Mouse (Mus musculus): ENCODE data around the gene Prkcz. TPM values are rescaled to one million over a fixed set of nuclear protein-coding genes. Genes with fewer than 3 reads are reported as not detected.
A peak's percentile ranks its signal among the peaks of the same experiment; 100 is the strongest.

Gene Prkcz
- total RNA-seq, 2 experiments from 2014 or later, result 156 to 166 TPM

DNA sequence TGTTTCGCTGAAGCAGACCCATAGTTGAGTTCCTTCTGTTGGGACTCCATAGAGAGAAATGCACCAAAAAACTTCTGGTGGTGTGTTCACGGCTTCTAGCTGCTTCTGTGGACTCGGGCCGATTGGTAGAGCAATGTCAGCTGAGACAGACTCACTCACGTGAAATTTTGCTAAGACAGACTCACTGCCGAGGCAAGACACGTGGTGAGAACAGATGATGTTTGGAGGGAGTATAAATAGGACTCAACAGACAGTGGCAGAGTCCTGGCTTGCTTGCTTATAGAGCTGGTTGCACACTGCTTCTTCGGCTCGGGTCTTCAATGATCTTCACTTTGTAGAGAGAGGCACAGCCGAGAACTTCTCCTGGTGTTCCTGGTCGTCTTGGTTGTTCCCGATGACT is 117.9 kb downstream of the Prkcz start:
- no peak for DNase-seq

GRCm38 (mm10) chr4:155242292-155242691 is 118.9 kb downstream of the Prkcz start:
- no peak for DNase-seq

- no peak for DNase-seq
Observed at GRCm38 (mm10) chr4:155241789-155242188, 119.4 kb downstream of the Prkcz start.

GRCm38 (mm10) chr4:155239494-155239893 is 121.7 kb downstream of the Prkcz start:
- no peak for DNase-seq

DNA sequence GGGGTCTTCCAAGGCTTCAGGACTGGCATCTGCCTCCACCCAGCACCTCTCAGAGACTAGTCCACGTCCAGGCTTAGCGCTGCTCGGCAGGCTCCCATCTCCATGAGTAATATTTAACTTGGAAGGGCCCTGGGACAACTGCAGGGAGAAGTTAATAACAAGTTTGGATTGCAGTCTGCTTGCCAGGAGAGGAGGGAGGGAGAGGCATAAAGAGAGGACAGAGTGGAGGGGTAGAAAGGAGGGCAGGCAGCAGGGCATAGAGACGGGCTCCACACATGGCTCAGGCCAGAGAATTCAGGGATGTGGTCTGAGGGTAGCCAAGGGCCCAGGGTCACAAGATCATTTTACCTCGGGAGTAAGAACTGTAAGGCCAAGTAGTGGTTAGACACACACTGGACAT is 122.9 kb downstream of the Prkcz start:
- DNase-seq, result no peak

DNA sequence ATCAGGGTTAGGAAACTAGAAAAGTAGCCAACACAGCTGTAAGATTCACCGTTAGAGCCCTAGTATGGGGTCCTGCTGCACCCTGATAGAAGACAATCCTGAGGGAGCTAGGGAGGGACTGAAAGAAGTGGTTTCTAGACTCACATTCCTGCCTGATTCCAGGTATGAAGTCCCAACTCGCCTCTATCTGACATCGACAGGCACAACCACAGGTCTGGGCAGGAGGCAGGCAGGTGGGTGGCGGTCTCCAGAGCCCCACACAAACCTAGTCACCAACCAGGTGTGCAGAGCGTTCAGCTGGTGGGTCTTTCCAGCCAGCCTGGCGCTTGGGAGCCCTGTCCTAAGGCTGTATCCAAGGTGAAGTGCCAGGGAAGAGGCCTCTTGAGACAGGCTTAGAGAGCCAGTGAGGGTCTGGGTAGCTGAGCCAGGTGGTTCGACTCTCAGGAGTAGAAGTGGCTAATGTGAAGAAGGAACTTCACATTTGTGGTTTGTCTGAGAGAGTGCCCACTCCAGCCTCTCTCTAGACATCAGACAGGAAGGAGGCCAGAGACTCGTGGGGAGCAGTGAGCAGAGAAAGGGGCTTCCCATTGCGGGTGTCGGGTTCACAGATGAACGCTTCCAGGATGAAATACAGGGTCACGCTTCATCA is 124.3 kb downstream of the Prkcz start:
- DNase-seq, result no peak

- peak; percentile 87 to 90 for DNase-seq
Observed at GRCm38 (mm10) chr4:155235311-155236119, 125.6 kb downstream of the Prkcz start.

GRCm38 (mm10) chr4:155234371-155235310 is 126.5 kb downstream of the Prkcz start:
- peak in 1 of 2 experiments; percentile 58 for DNase-seq

DNA sequence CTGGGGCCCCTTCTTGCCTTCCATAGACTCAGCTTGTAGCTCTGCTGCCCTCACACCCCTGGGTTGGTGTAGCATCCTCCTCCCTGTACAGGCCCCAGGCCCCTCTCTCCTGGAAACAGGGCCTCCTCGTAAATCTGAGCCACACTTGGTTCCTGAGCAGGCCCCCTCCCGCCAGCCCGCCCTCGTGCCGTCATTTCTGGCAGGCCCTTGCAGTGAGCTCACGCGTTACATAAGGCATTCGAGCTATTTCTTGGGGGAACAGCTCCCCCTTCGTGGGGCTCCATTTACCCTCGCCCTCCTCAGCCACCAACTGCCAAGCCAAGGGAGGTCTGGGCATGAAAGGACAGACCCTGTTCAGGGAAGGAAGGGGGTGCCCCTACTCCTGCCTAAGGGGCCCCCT is 127.3 kb downstream of the Prkcz start:
- DNase-seq, result peak; percentile 84 to 86

GRCm38 (mm10) chr4:155228461-155228860 is 132.7 kb downstream of the Prkcz start:
- DNase-seq, result no peak

DNA sequence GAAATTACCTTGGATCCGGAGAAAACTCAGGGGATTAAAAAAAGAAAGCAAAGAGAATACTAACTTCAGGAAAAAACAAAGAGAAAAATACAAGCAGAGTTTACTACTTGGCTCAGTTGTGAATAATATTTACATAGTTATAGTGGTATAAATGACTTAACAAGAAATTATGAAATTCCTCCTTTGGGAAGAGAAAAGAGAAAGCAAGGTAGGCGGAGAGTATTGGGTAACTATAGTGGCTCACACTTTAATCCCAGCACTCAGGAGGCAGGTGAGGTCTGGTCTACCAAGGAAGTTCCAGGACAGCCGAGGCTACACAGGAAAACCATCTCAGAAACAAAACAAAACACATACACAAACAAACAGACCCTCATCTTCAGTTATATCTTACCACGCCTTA is 133.2 kb downstream of the Prkcz start:
- no peak for DNase-seq

DNA sequence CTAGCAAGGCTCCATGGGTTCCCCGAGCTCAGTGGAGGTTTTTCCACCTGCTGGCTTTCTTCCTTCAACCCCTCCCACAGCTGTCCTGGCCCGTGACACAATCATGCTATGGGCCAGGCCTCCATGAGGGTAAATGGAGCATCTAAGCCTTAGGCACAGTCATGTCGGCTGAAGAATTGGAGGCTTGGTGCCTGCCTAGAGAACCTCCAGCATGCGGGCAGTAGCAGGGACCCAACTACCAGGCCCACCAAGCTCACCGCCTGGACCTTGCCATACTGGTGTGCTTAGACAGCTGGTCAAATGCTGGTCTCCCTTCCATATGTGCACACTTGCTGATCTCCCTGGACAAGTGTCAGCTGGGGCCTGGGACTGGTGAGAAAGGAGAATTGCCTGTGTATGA is 135.2 kb downstream of the Prkcz start:
- DNase-seq, result no peak

DNA sequence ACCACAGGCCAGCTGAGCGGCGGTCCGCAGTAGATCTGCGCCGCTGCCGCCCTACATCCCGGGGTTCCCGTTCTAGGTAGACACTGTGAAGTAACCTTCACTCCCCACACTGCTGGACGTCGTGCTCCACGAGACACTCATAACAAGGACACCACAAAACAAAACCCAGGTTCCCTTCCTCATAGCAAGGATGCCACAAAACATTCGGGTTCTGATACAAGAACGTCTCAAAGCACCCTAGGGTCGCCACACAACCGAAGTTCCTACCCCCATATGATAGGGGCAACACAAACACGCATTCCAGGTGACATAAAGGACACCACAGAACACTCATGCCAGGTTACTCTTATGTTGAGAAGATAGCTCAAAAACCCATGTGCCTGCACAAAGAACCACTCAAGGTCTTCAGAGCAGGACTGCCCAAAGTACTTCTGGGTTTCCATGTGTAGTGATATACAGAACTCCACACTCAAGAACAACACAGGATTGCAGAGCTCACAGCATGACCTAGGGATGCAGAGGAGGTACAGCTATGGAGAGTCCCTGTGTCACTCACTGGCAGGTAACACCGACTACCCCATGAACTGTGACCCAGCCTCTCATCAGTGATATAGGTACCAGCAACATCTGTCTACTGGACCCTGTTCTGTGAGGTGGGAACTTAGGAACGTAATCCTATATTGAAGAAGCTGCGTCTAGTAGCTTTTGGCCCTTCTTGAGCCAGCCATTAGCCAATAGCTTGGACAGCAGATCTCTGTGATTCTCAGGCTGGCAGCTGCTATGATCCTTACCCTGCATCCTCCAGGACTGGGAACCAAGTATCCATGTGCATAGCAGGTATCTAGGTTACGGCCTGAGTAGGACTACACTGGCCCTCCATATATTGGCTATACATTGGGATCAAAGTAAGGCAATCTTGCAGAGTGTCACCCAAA is 137.3 kb downstream of the Prkcz start:
- DNase-seq, result no peak

- peak; percentile 100 for DNase-seq
Observed at GRCm38 (mm10) chr4:155222841-155223593, 138.1 kb downstream of the Prkcz start.

DNA sequence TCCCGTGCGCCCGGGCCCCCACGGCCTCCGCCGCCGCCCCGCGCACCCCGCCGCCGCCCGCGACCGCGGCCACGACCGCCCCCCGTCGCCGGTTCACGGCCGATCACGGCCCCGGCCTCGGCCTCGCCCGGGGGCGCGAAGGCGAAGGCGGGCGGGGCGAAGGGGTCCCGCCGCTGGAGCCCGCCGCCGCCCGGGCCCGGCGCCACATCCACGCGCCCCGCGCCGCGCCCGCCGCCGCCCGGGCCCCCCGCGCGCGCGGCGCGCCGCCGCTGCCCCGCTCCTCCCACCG is 138.7 kb downstream of the Prkcz start, which contains the start of gene Ski:
Gene Ski (minus strand): TSS at position 41 of the 289 bp plus-strand sequence.
- DNase-seq, result no peak

GRCm38 (mm10) chr4:155221599-155222551 is 139.3 kb downstream of the Prkcz start:
- peak; percentile 71 to 78 for DNase-seq

GRCm38 (mm10) chr4:155221106-155221505 is 140.1 kb downstream of the Prkcz start:
- no peak for DNase-seq

DNA sequence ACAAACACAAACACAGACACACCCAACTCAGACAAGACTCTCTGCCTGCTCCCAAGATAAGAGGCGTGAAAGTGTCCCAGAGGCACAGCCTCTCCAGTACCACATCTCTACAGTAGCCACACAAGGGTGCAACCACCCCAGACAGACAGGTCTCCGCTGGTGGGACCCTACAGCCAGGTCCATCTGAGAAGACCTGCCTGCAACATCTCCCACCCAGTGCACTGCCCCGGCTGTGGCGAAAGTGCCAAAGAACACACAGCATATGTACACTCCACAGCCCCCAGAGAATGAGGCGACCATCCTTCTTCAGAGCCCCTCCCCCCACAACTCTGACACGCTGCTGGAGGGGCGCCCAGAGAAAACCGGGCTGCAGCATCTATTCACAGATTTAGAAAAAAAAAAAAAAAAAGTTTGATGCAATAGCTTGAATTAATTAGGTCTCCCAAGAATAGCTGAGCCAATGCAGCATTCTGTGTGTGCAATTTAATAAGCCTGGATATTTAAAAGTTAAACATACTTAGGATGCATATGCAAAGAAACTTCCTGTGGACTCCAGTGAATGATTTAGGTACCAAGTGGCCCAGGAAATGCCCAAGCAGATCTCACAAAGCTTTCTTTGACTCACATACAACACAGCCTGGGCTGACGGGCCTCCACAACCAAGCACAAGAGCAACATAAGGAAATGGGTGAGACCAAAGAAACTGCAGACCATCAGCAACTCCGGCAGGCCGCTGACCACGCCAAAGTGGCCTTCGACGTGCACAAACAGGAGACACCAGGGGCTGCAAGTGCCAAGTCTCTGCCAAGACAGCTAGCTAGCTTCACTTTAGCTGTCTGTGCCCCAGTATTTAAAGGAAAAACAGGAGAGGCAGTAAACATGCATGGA is 140.7 kb downstream of the Prkcz start:
- no peak for DNase-seq

All from layer of hippocampus, postnatal 36 days (tissue).